ENCODE assay signal across 8 mouse cellular contexts in the genomic region with DNA sequence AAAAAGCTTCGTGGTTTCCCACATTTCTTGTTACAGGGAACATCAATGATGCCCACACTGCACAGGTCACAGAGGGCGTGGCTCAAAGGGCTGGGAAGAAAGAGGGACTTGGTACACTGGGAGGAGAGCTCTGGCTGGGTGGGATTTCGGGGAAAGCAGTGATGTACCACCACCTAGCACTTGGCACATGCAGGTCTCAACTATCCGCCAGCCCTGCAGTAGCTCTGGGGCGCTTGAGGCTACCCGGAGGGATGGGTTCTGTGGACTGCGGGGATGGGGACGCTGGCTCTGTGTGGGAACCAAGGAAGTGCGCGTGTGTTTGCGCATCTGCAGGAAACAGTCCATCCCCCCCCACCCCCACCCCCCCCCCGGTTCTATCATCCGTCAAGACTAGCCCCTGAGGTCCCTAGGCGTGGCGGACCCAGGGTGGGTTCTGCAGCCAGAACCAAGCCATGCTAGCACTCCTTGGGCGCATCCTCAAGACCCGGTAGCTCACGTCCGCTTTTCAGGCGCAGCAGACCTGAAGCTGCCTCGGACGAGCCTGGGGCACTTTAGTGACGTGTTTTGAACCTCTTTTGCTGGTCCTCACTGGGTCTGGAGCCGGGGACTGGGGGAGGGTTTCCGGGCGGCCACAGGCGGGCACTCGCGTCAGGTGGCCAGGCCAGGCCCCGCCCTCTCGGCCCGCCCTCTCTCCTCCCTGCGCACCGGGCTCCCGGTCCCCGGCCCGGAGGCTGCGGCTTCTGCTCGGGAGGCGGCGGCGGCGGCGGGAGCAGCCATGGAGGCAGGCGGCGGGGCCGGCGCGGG. TPM values are rescaled to one million over a fixed set of nuclear protein-coding genes. Genes with fewer than 3 reads are reported as not detected.
DNase-seq lines count a peak whose midpoint lies in the region; ATAC-seq and TF ChIP-seq lines count a peak whose summit lies in the region.

A gene (plus strand): TSS at position 400 of the 804 bp plus-strand sequence.

- H3K9ac ChIP-seq in embryonic facial prominence, embryonic 15.5 days: peak within 1 kb of the TSS; percentile 55
- H3K9ac ChIP-seq in kidney, embryonic 14.5 days (ENCODE audit: low read depth, low read length): peak within 1 kb of the TSS; percentile 57

- DNase-seq in adrenal gland, postnatal 14 days: peak; percentile 84
- DNase-seq in heart, embryonic 10.5 days (ENCODE audit: low spot score): peak; percentile 92
- peak; percentile 61 for DNase-seq in liver

- no peaks in the 10 kb centered on the region for H3K9me3 ChIP-seq in embryonic facial prominence, embryonic 15.5 days (replicated peaks)
- H3K9me3 ChIP-seq in heart, embryonic 10.5 days: no peaks in the 10 kb centered on the region
- H3K9me3 ChIP-seq in kidney, embryonic 14.5 days (ENCODE audit: control insufficient read depth, low read length): no peaks in the 10 kb centered on the region

- H3K36me3 ChIP-seq in C2C12 (ENCODE audit: control insufficient read depth, insufficient read depth): no peaks in the 10 kb centered on the region
- H3K36me3 ChIP-seq in embryonic facial prominence, embryonic 15.5 days: no peaks in the 10 kb centered on the region
- peaks cover 17% of the 10 kb centered on the region for H3K36me3 ChIP-seq in heart, embryonic 10.5 days
- H3K36me3 ChIP-seq in kidney, embryonic 14.5 days (ENCODE audit: control insufficient read depth, insufficient read depth, low read length): no peaks in the 10 kb centered on the region
- H3K36me3 ChIP-seq in myocyte (ENCODE audit: control insufficient read depth, insufficient read depth): no peaks in the 10 kb centered on the region
- no peaks in the 10 kb centered on the region for H3K36me3 ChIP-seq in testis, adult 2 months (ENCODE audit: control insufficient read depth, insufficient read depth, low read length)

- H3K27me3 ChIP-seq in C2C12 (ENCODE audit: control insufficient read depth, insufficient read depth, insufficient read length) (peaks cover 3% of the 10 kb centered on the region), myocyte (ENCODE audit: control insufficient read depth, insufficient read depth, insufficient read length) (no peaks in the 10 kb centered on the region)
- peaks cover 10% of the 10 kb centered on the region; the same call in 1 of the 2 replicates for H3K27me3 ChIP-seq in embryonic facial prominence, embryonic 15.5 days
- H3K27me3 ChIP-seq in heart, embryonic 10.5 days (ENCODE audit: insufficient read depth, poor library complexity, severe bottlenecking): peaks cover 26% of the 10 kb centered on the region
- H3K27me3 ChIP-seq in kidney, embryonic 14.5 days (ENCODE audit: control insufficient read depth, insufficient read depth, low read length): peaks cover 6% of the 10 kb centered on the region; the same call in 1 of the 2 replicates
- H3K27me3 ChIP-seq in testis, adult 2 months (ENCODE audit: control insufficient read depth, insufficient read depth, low read length): no peaks in the 10 kb centered on the region; the same call in 1 of the 2 replicates

- 1% methylated on average over 45 of the region's 49 CpGs for WGBS in embryonic facial prominence, embryonic 15.5 days
- WGBS in heart, embryonic 10.5 days: under 1% methylated on average over 49 of the region's 49 CpGs
- WGBS in kidney, embryonic 14.5 days: under 1% methylated on average over 35 of the region's 49 CpGs

- peaks cover 21% of the 10 kb centered on the region for H3K4me1 ChIP-seq in embryonic facial prominence, embryonic 15.5 days
- H3K4me1 ChIP-seq in heart, embryonic 10.5 days: peaks cover 37% of the 10 kb centered on the region
- no peaks in the 10 kb centered on the region for H3K4me1 ChIP-seq in kidney, embryonic 14.5 days (ENCODE audit: control insufficient read depth, insufficient read depth, low read length)
- peaks cover 9% of the 10 kb centered on the region for H3K4me1 ChIP-seq in testis, adult 2 months (ENCODE audit: control insufficient read depth, insufficient read depth, low read length)

- no peaks in the 10 kb centered on the region for H3K79me2 ChIP-seq in C2C12 (ENCODE audit: control insufficient read depth, insufficient read depth)
- H3K79me2 ChIP-seq in myocyte (ENCODE audit: control insufficient read depth, insufficient read depth): no peaks in the 10 kb centered on the region

- peak; percentile 55 for TF ChIP-seq POLR2A in myocyte (IDR thresholded peaks at IDR 0.05; ENCODE audit: insufficient read length, low read depth)
- no peak for TF ChIP-seq POLR2A in testis, adult 2 months (IDR thresholded peaks at IDR 0.05; ENCODE audit: control insufficient read depth, low read depth, low read length)

- no peaks in the 10 kb centered on the region for H3K79me3 ChIP-seq in C2C12 (ENCODE audit: low read depth)

- TF ChIP-seq CTCF in C2C12 (IDR thresholded peaks at IDR 0.05; ENCODE audit: control insufficient read depth, insufficient read depth, insufficient read length): no peak
- TF ChIP-seq CTCF in testis, adult 2 months (IDR thresholded peaks at IDR 0.05; ENCODE audit: control insufficient read depth, insufficient read depth, insufficient replicate concordance, low read depth, low read length): no peak

- H3K4me3 ChIP-seq in C2C12 (ENCODE audit: insufficient read depth, poor library complexity, severe bottlenecking) (peak within 1 kb of the TSS; percentile 21), myocyte (peak within 1 kb of the TSS; percentile 41)
- peak within 1 kb of the TSS; percentile 75 for H3K4me3 ChIP-seq in embryonic facial prominence, embryonic 15.5 days (replicated peaks)
- peak within 1 kb of the TSS; percentile 84 for H3K4me3 ChIP-seq in heart, embryonic 10.5 days
- H3K4me3 ChIP-seq in kidney, embryonic 14.5 days (ENCODE audit: low read length): peak within 1 kb of the TSS; percentile 61
- H3K4me3 ChIP-seq in testis, adult 2 months (ENCODE audit: control insufficient read depth, low read depth, low read length): peak within 1 kb of the TSS; percentile 85

- peak within 1 kb of the TSS; percentile 81 for H3K27ac ChIP-seq in embryonic facial prominence, embryonic 15.5 days (replicated peaks)
- peak within 1 kb of the TSS; percentile 88 for H3K27ac ChIP-seq in heart, embryonic 10.5 days
- H3K27ac ChIP-seq in kidney, embryonic 14.5 days (ENCODE audit: low read depth, low read length): peak within 1 kb of the TSS; percentile 49
- H3K27ac ChIP-seq in testis, adult 2 months (ENCODE audit: control insufficient read depth, insufficient read depth, low read depth, low read length): no peak within 1 kb of the TSS

- H3ac ChIP-seq in C2C12 (ENCODE audit: control insufficient read depth, insufficient read length, low read depth): peak within 1 kb of the TSS; percentile 94
- H3ac ChIP-seq in myocyte (ENCODE audit: control insufficient read depth, insufficient read length): peak within 1 kb of the TSS; percentile 25

- ATAC-seq in embryonic facial prominence, embryonic 15.5 days (ENCODE audit: insufficient number of reproducible peaks, low FRiP score, low TSS enrichment, low read depth): peak; percentile 92
- ATAC-seq in kidney, embryonic 14.5 days (ENCODE audit: low FRiP score, low TSS enrichment): peak; percentile 93

- peak within 1 kb of the TSS; percentile 87 for H3K4me2 ChIP-seq in embryonic facial prominence, embryonic 15.5 days (replicated peaks)
- peak within 1 kb of the TSS; percentile 74 for H3K4me2 ChIP-seq in kidney, embryonic 14.5 days (replicated peaks; ENCODE audit: low read depth, low read length)
- H3K4me2 ChIP-seq in myocyte (ENCODE audit: low read depth): peak within 1 kb of the TSS; percentile 90

TF ChIP-seq in C2C12, 6 proteins besides CTCF, POLR2A, EP300 and RAD21:
- no peak for TF ChIP-seq FOSL1 (IDR thresholded peaks at IDR 0.05; ENCODE audit: insufficient read depth, low read length, poor library complexity, severe bottlenecking)
- TF ChIP-seq MYOD1 (IDR thresholded peaks at IDR 0.05; ENCODE audit: control insufficient read depth, insufficient read length, low read depth): no peak
- TF ChIP-seq MYOG (IDR thresholded peaks at IDR 0.05; ENCODE audit: control insufficient read depth, extremely low read depth, insufficient read length): no peak
- TF ChIP-seq USF1 (IDR thresholded peaks at IDR 0.05; ENCODE audit: low read depth): no peak
- TF ChIP-seq MAX (IDR thresholded peaks at IDR 0.05): no peak
- TF ChIP-seq CEBPB (IDR thresholded peaks at IDR 0.05; ENCODE audit: low read depth): no peak

TF ChIP-seq in myocyte, 11 proteins besides CTCF, POLR2A, EP300 and RAD21:
- TF ChIP-seq MYOD1 (IDR thresholded peaks at IDR 0.05; ENCODE audit: control insufficient read depth in 1 of 3, insufficient read length in 2 of 3, low read depth in 2 of 3) (no peak), USF1 (IDR thresholded peaks at IDR 0.05; ENCODE audit: low read depth) (peak; percentile 52)

RNA-seq across cellular contexts. Expression of the gene that starts here (rescaled TPM):
- polyA plus RNA-seq in C2C12 (2012; fragmentation: generic; extraction: Trizol) (8.1 TPM), myocyte (2012; fragmentation: generic; extraction: Trizol) (16.7 TPM)
- total RNA-seq in adrenal gland, postnatal 14 days (2021): 4.9 and 6.3 TPM in 2 replicates
- 23.6 and 24.0 TPM in 2 replicates for polyA plus RNA-seq in embryonic facial prominence, embryonic 15.5 days (2015; fragmentation: Nextera tagmentation; extraction: Ambion mirVana)
- 23.4 and 30.3 TPM in 2 replicates for polyA plus RNA-seq in heart, embryonic 10.5 days (2016; fragmentation: Nextera tagmentation; extraction: Ambion mirVana)
- 22.8 and 30.3 TPM in 2 replicates for polyA plus RNA-seq in kidney, embryonic 14.5 days (2014; fragmentation: Nextera tagmentation; extraction: Ambion mirVana)
- polyA plus RNA-seq in testis, adult 2 months (2012; rRNA removed): 927 and 1,013 TPM in 2 replicates

Comparison
In these comparisons a context has a peak if more than half of its experiments do, and no peak if none do; other contexts are left out.
1. RNA of the gene that starts here (polyA plus RNA-seq): 927 to 1,013 TPM in testis, adult 2 months; 22.8 to 30.3 TPM in kidney, embryonic 14.5 days, 23.6 to 24.0 TPM in embryonic facial prominence, embryonic 15.5 days, 23.4 to 30.3 TPM in heart, embryonic 10.5 days, 16.7 TPM in myocyte (single experiment) and 8.1 TPM in C2C12 (single experiment); every median in the first group is over 10 times any median in the second.
2. H3K4me3 ChIP-seq: peak in every context shown above with its lines; median percentile 85 in testis, adult 2 months; 84 in heart, embryonic 10.5 days; 75 in embryonic facial prominence, embryonic 15.5 days; 61 in kidney, embryonic 14.5 days; 41 in myocyte; 21 in C2C12.
3. Peak in every context shown above with its lines, with median percentiles within 50 percentile points of each other: DNase-seq and H3K4me2 ChIP-seq.